Mouse (Mus musculus): Measurements from ENCODE around the gene Eef1akmt1. TPM values are rescaled to one million over a fixed set of nuclear protein-coding genes. Genes with fewer than 3 reads are reported as not detected.

Gene Eef1akmt1
- 100 and 108 TPM in 2 replicates for polyA plus RNA-seq (2015; fragmentation: Nextera tagmentation; extraction: Ambion mirVana)

GRCm38 (mm10) chr14:57571155-57572133 is at the start of gene Eef1akmt1:
TSS of gene Eef1akmt1 (minus strand) at chr14:57571612.
- peak within 1 kb of the TSS; percentile 69 for H3K4me2 ChIP-seq
- peak within 1 kb of the TSS; percentile 79 for H3K9ac ChIP-seq
- peak within 1 kb of the TSS; percentile 67 for H3K4me3 ChIP-seq
- no peaks in the 10 kb centered on the region for H3K27me3 ChIP-seq
- H3K9me3 ChIP-seq, result peaks cover 7% of the 10 kb centered on the region; the same call in 1 of the 2 replicates
- H3K27ac ChIP-seq, result peak within 1 kb of the TSS; percentile 65
- peaks cover 6% of the 10 kb centered on the region for H3K4me1 ChIP-seq
- peak; percentile 97 for ATAC-seq (ENCODE audit: insufficient number of reproducible peaks, insufficient read depth, low FRiP score, low TSS enrichment, low read depth)
- peaks cover 9% of the 10 kb centered on the region for H3K36me3 ChIP-seq
- WGBS, result 9% methylated on average over 35 of the region's 35 CpGs

GRCm38 (mm10) chr14:57620598-57621236 is 49.3 kb upstream of the Eef1akmt1 start:
- H3K9ac ChIP-seq, result no peak overlapping the region
- no peak overlapping the region for H3K4me2 ChIP-seq
- H3K27me3 ChIP-seq, result no peaks in the 10 kb centered on the region
- ATAC-seq (ENCODE audit: insufficient number of reproducible peaks, insufficient read depth, low FRiP score, low TSS enrichment, low read depth), result no peak
- WGBS, result 71% methylated on average over 4 of the region's 4 CpGs
- H3K4me3 ChIP-seq, result no peak overlapping the region
- H3K4me1 ChIP-seq, result no peaks in the 10 kb centered on the region
- no peak overlapping the region for H3K27ac ChIP-seq
- H3K9me3 ChIP-seq, result no peaks in the 10 kb centered on the region
- H3K36me3 ChIP-seq, result peaks cover 25% of the 10 kb centered on the region

- 55% methylated on average over 2 of the region's 2 CpGs for WGBS
- ATAC-seq (ENCODE audit: insufficient number of reproducible peaks, insufficient read depth, low FRiP score, low TSS enrichment, low read depth), result no peak
- H3K9me3 ChIP-seq, result no peaks in the 10 kb centered on the region
- H3K4me2 ChIP-seq, result no peak overlapping the region
- no peak overlapping the region for H3K4me3 ChIP-seq
- H3K27ac ChIP-seq, result no peak overlapping the region
- H3K9ac ChIP-seq, result no peak overlapping the region
- H3K27me3 ChIP-seq, result no peaks in the 10 kb centered on the region
- peaks cover 20% of the 10 kb centered on the region for H3K36me3 ChIP-seq
- no peaks in the 10 kb centered on the region for H3K4me1 ChIP-seq
These were observed 48.1 kb upstream of the Eef1akmt1 start for GRCm38 (mm10) chr14:57619487-57619886.

GRCm38 (mm10) chr14:57617675-57618074 is 46.3 kb upstream of the Eef1akmt1 start:
- Histone ChIP-seq H3K4me1 (no peaks in the 10 kb centered on the region), H3K4me3 (no peak overlapping the region), H3K9me3 (no peaks in the 10 kb centered on the region), H3K27ac (no peak overlapping the region), H3K27me3 (no peaks in the 10 kb centered on the region), H3K36me3 (peaks cover 5% of the 10 kb centered on the region), H3K9ac (no peak overlapping the region), H3K4me2 (no peak overlapping the region)
- ATAC-seq (ENCODE audit: insufficient number of reproducible peaks, insufficient read depth, low FRiP score, low TSS enrichment, low read depth), result no peak
- WGBS, result 92% methylated on average over 1 of the region's 1 CpGs

GRCm38 (mm10) chr14:57616339-57616965 is 45.0 kb upstream of the Eef1akmt1 start:
- no peak overlapping the region for H3K27ac ChIP-seq
- ATAC-seq (ENCODE audit: insufficient number of reproducible peaks, insufficient read depth, low FRiP score, low TSS enrichment, low read depth), result no peak
- H3K36me3 ChIP-seq, result peaks cover 5% of the 10 kb centered on the region
- H3K4me3 ChIP-seq, result no peak overlapping the region
- WGBS, result 75% methylated on average over 6 of the region's 6 CpGs
- no peak overlapping the region for H3K9ac ChIP-seq
- H3K4me1 ChIP-seq, result peaks cover under 1% of the 10 kb centered on the region
- no peaks in the 10 kb centered on the region for H3K9me3 ChIP-seq
- H3K27me3 ChIP-seq, result no peaks in the 10 kb centered on the region
- no peak overlapping the region for H3K4me2 ChIP-seq

GRCm38 (mm10) chr14:57615828-57616227 is 44.4 kb upstream of the Eef1akmt1 start:
- H3K27ac ChIP-seq, result no peak overlapping the region
- H3K4me3 ChIP-seq, result no peak overlapping the region
- no peak for ATAC-seq (ENCODE audit: insufficient number of reproducible peaks, insufficient read depth, low FRiP score, low TSS enrichment, low read depth)
- H3K9me3 ChIP-seq, result no peaks in the 10 kb centered on the region
- H3K36me3 ChIP-seq, result peaks cover 5% of the 10 kb centered on the region
- no peak overlapping the region for H3K9ac ChIP-seq
- no peaks in the 10 kb centered on the region for H3K27me3 ChIP-seq
- 88% methylated on average over 6 of the region's 6 CpGs for WGBS
- no peak overlapping the region for H3K4me2 ChIP-seq
- H3K4me1 ChIP-seq, result peaks cover 6% of the 10 kb centered on the region

- no peaks in the 10 kb centered on the region for H3K36me3 ChIP-seq
- no peak overlapping the region for H3K4me3 ChIP-seq
- H3K27ac ChIP-seq, result peak overlapping the region; percentile 16; the same call in 1 of the 2 replicates
- no peaks in the 10 kb centered on the region for H3K9me3 ChIP-seq
- no peak overlapping the region for H3K4me2 ChIP-seq
- H3K9ac ChIP-seq, result no peak overlapping the region
- no peak for ATAC-seq (ENCODE audit: insufficient number of reproducible peaks, insufficient read depth, low FRiP score, low TSS enrichment, low read depth)
- peaks cover 14% of the 10 kb centered on the region for H3K4me1 ChIP-seq
- no peaks in the 10 kb centered on the region for H3K27me3 ChIP-seq
- whole genome bisulfite sequencing, result 33% methylated on average over 2 of the region's 2 CpGs
These were observed 39.6 kb upstream of the Eef1akmt1 start for GRCm38 (mm10) chr14:57611034-57611433.

- 78% methylated on average over 4 of the region's 4 CpGs for WGBS
These were observed 38.5 kb upstream of the Eef1akmt1 start for GRCm38 (mm10) chr14:57609816-57610329.

GRCm38 (mm10) chr14:57607500-57607899 is 36.1 kb upstream of the Eef1akmt1 start:
- Histone ChIP-seq H3K27me3 (no peaks in the 10 kb centered on the region), H3K4me2 (no peak overlapping the region), H3K9ac (no peak overlapping the region), H3K4me3 (no peak overlapping the region), H3K9me3 (no peaks in the 10 kb centered on the region), H3K27ac (peak overlapping the region; percentile 44), H3K36me3 (peaks cover 21% of the 10 kb centered on the region), H3K4me1 (peaks cover 14% of the 10 kb centered on the region)
- ATAC-seq (ENCODE audit: insufficient number of reproducible peaks, insufficient read depth, low FRiP score, low TSS enrichment, low read depth), result no peak
- WGBS, result 18% methylated on average over 1 of the region's 1 CpGs

More at GRCm38 (mm10) chr14:57609816-57610329, 38.5 kb upstream of the Eef1akmt1 start:
- Histone ChIP-seq H3K9me3 (no peaks in the 10 kb centered on the region), H3K36me3 (0 out of 2 replicates have a peak, but pooled peaks cover 2% of the 10 kb centered on the region), H3K4me1 (peaks cover 14% of the 10 kb centered on the region), H3K4me3 (no peak overlapping the region), H3K9ac (no peak overlapping the region), H3K27me3 (no peaks in the 10 kb centered on the region), H3K27ac (no peak overlapping the region), H3K4me2 (no peak overlapping the region)
- ATAC-seq (ENCODE audit: insufficient number of reproducible peaks, insufficient read depth, low FRiP score, low TSS enrichment, low read depth), result no peak

GRCm38 (mm10) chr14:57606663-57607365 is 35.4 kb upstream of the Eef1akmt1 start:
- no peak overlapping the region for H3K27ac ChIP-seq
- H3K4me3 ChIP-seq, result no peak overlapping the region
- no peaks in the 10 kb centered on the region for H3K9me3 ChIP-seq
- H3K4me1 ChIP-seq, result peaks cover 14% of the 10 kb centered on the region
- H3K4me2 ChIP-seq, result no peak overlapping the region
- 64% methylated on average over 8 of the region's 8 CpGs for WGBS
- ATAC-seq (ENCODE audit: insufficient number of reproducible peaks, insufficient read depth, low FRiP score, low TSS enrichment, low read depth), result no peak
- no peaks in the 10 kb centered on the region for H3K27me3 ChIP-seq
- no peak overlapping the region for H3K9ac ChIP-seq
- H3K36me3 ChIP-seq, result peaks cover 28% of the 10 kb centered on the region

GRCm38 (mm10) chr14:57593279-57593678 is 21.9 kb upstream of the Eef1akmt1 start:
- H3K4me3 ChIP-seq, result no peak overlapping the region
- no peak overlapping the region for H3K9ac ChIP-seq
- WGBS, result 90% methylated on average over 5 of the region's 5 CpGs
- no peaks in the 10 kb centered on the region for H3K27me3 ChIP-seq
- H3K4me1 ChIP-seq, result no peaks in the 10 kb centered on the region
- no peak for ATAC-seq (ENCODE audit: insufficient number of reproducible peaks, insufficient read depth, low FRiP score, low TSS enrichment, low read depth)
- H3K27ac ChIP-seq, result no peak overlapping the region
- H3K9me3 ChIP-seq, result no peaks in the 10 kb centered on the region
- no peak overlapping the region for H3K4me2 ChIP-seq
- H3K36me3 ChIP-seq, result peaks cover 72% of the 10 kb centered on the region
